Mouse (Mus musculus) urinary bladder, postnatal 4 days (tissue): Measurements from ENCODE around the gene Cyp2w1.
"Not testable (repeated sequence)": the region's sequence is repeated elsewhere in the genome, so short reads cannot be mapped to it uniquely, and the experiment has no call there.

Experiments used
- DNase-seq, 2 experiments: peaks; one replicate each; pipeline ENCODE4 v3.0.0; 2021 to 2022; ENCODE audit warnings: low spot score in 2 of 2

Gene Cyp2w1

GRCm38 (mm10) chr5:139383234-139383633 lies 30.8 kb downstream of the Cyp2w1 start:
- DNase-seq = no peak

GRCm38 (mm10) chr5:139384531-139384930 lies 32.1 kb downstream of the Cyp2w1 start:
- DNase-seq = no peak

- DNase-seq = no peak
Observed at GRCm38 (mm10) chr5:139386047-139386446, 33.6 kb downstream of the Cyp2w1 start.

DNA sequence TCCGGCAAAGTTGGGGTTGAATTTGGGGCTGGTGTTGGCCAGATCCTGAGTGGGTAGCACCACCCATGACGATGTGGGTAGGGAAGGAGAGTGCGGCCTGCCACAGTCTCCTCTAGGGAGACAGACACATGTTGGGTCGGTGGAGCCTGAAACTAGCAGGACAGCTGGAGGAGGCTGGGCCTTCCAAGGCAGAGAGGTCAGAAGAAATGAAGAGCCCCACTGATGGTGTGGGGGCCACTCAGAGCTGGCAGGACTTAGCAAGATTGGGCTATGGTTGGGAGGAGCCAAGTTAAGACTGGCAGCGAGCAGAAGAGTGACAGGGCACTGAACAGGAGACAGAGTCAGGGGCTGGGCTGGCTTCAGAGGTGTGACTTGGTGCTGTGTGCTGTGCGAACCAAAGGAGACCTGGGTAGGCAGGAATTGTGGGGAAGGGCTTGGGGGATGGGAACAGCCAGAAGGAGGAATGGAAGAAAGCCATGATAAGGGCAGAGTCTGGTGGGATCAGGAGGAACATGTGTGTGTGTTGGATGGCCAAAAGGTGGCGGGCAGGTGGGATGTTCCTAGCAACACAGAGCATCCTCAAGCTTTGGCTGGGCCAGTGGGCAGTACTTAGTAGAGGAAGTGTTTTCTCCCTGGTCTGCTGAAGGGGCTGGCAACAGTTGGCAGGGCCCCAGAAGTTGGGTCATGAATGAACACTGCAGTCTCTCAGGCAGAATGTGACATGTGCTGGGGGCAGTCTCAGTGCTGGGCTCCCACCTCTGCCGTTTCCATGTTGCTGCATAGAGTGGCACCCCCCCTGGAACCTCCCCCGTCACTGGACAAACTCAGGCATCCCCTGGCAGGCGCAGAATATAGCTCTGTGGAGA lies 35.1 kb downstream of the Cyp2w1 start:
- DNase-seq = no peak

GRCm38 (mm10) chr5:139388195-139388570 lies 35.8 kb downstream of the Cyp2w1 start:
- DNase-seq = no peak

DNA sequence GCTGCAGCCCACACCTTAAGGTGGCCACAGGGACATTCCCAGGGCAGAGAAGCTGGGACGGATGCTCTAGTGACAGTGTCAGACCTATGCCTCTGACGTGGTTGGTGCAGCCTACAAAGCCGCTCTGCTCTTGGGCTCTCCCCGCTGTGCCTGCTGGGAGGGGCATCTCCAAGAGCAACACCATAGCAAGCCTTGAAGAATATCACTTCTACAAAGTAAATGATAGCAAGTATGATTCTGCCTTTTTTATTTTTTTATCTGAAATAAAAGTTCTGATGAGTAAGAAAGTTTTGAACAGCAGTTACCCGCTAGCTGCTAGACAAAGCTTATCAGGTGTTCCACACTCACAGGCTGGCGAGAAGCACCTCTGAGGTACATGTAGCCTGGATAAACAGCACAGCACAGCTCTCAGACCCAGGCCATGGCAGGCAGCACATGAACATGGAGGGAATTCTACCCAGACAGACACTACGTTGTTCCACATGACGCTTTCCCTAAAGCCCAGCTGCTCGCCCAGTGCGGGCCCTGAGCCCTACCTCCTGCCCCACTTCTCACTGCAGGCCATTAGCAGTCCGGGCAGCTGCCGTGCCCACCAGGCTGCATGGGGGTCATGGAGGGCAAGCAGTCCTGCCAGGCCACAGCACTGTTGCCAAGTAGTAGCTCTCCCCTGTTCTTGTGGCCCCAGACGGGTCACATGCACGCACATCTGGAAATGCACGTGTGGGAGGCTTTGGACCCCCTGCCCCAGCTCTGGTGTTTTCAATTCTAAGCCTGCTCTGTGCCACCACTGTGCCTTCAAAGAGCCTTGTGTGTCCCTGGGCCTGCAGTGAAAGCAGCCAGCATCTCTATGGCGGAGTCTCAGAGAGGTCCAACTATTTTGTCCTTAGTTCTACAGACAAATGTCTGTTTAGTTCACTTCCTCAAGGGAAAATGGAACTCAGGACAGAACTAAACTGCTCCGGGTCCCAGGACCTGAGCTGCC lies 36.6 kb downstream of the Cyp2w1 start:
- DNase-seq = no peak

- DNase-seq = peak in 1 of 2 experiments; percentile 50
Observed at GRCm38 (mm10) chr5:139389676-139390061, 37.3 kb downstream of the Cyp2w1 start.

DNA sequence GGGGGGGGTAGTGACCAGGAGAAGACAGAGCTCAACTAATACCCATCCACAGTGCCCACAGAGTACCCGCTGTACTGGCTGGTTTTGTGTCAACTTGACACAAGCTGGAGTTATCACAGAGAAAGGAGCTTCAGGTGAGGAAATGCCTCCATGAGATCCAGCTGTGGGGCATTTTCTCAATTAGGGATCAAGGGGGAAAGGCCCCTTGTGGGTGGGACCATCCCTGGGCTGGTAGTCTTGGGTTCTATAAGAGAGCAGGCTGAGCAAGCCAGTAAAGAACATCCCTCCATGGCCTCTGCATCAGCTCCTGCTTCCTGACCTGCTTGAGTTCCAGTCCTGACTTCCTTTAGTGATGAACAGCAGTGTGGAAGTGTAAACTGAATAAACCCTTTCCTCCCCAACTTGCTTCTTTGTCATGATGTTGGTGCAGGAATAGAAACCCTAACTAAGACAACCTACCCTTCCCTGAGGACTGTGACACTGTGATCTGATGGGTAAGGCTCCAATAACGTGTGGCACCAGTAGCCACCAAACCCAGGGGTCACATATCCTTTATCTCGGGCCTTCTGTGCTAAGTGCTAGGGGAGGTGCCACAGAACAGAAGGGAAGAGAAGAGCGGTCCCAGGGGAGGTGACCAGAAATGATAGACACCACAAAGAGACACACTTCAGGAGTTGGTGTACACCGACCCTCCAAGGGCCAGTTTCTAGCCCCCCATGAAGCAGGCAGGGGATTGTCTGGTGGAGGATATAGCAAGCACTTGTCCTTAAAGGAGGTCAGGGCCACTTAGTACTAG lies 38.1 kb downstream of the Cyp2w1 start:
- DNase-seq = not testable (repeated sequence)

DNA sequence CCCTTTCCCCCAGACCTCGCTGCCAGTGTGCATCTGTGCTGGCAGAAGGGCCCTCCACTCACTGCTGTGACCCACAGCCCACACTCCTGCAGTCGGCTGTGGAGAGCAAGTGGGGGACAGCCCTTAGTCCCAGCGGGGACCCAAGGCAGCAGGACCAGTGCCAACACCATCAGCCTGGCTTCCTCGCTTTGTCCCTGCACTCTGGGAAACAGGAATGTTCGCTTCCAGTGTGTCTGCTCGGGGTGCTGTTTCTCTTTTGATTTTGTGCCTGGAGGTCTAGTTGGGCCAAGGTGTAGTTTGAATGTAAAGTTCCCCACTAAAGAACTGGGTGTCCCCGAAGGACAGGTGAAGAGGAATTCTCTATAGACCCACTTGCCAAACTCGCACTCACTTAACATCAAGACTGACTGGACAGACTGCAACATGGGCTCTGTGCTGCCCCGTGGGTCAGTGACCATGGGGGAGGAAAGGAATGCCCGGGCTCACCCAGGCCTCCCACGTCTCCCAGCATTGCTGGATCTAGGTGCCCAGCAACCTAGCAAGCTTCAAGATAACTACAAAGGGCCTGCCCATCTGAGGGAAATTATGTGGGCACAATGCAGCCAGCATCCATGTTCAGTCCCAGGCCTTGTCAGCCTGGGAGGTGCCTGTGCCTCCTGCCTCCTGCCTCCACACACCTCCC lies 39.0 kb downstream of the Cyp2w1 start:
- no peak for DNase-seq

DNA sequence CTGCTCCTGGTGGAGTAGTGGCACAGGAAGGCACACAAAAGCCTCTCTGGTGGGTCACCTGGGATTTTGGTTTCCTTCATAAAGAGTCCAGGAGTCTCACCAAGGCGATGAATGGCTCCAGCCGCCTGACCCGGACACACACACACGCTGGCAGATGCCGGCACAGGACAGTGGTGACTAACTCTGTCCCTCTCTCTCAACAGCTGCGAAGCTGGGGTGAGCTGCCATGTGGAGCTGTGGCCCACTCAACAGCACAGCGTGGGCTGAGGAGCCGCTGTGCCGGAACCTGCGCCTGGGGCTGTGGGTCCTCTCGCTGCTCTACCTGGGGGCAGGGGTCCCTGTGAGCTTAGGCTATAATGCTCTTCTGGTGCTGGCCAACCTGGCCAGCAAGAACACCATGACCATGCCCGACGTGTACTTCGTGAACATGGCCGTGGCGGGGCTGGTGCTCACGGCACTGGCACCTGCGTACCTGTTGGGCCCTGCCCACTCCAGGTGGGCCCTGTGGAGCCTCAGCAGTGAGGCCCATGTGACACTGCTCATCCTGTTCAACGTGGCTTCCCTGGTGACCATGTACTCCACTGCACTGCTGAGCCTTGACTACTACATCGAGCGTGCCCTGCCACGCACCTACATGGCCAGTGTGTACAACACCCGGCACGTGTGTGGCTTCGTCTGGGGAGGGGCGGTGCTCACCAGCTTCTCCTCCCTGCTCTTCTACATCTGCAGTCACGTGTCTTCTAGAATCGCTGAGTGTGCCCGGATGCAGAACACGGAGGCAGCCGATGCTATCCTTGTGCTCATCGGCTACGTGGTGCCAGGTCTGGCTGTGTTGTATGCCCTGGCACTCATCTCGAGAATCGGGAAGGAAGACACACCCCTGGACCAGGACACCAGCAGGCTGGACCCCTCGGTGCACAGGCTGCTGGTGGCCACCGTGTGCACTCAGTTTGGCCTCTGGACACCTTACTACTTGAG lies 40.1 kb downstream of the Cyp2w1 start:
- no peak for DNase-seq

DNA sequence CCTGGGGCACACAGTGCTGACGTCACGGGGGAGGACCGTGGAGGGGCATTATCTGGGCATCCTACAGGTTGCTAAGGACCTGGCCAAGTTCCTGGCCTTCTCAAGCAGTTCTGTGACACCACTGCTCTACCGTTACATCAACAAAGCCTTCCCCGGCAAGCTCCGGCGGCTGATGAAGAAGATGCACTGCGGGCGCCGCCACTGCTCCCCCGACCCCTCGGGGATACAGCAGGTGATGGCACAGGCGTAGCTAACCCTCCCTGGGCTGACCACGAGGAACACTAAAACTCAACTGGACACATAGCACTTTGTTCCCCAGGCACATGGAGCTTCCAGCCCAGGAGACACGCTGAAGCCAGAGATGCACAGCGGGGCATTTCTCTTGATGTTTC lies 40.8 kb downstream of the Cyp2w1 start:
- DNase-seq = no peak

GRCm38 (mm10) chr5:139394399-139394798 lies 42.0 kb downstream of the Cyp2w1 start:
- DNase-seq = no peak

GRCm38 (mm10) chr5:139395528-139395927 lies 43.1 kb downstream of the Cyp2w1 start:
- DNase-seq = no peak

DNA sequence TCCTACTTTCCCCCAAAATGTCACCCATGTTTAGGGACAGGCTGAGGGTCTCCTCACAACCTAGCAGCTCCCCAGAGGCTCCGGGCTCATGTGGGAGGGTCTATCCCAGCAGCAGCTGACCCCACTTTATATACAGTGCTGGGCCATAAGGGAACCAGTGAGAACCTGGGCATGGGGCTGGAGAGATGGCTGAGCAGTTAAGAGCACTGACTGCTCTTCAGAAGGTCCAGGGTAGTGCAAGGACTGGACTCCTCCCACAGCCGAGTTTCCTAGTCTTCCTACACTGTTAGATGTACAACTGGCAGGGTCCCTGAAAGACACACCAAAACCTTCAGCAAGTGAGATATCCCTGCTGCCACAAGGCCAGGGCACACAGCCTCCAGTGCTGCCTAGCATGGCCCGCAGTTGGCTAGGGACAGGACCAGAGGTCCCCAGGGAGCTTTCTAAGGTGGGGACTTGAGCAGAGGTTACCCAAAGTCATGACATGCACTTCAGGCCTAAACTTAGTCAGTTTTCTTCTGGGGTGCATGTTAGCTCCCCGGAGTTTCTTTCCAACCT lies 45.0 kb downstream of the Cyp2w1 start:
- no peak for DNase-seq

GRCm38 (mm10) chr5:139397959-139398753 lies 45.7 kb downstream of the Cyp2w1 start:
- DNase-seq = peak; percentile 85 to 92

DNA sequence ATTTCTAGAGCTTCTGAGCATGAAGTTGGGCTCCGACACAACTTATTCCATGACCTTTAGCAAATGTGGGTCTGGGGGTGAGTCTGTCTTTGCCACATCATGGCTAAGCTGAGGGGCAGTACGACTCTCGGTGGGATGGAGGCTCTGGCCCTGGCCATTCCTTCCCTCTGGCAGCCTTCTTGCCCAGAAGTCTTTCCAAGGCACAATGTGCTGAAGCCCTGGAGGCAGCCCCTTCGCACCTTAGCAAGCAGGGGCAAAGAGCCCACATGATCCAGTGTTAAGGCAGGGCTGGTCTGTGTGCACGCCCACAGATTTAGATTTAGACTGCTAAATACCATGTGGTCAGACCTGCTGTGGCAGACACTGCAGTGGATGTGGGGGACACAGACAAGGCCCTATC lies 46.4 kb downstream of the Cyp2w1 start:
- no peak for DNase-seq

DNA sequence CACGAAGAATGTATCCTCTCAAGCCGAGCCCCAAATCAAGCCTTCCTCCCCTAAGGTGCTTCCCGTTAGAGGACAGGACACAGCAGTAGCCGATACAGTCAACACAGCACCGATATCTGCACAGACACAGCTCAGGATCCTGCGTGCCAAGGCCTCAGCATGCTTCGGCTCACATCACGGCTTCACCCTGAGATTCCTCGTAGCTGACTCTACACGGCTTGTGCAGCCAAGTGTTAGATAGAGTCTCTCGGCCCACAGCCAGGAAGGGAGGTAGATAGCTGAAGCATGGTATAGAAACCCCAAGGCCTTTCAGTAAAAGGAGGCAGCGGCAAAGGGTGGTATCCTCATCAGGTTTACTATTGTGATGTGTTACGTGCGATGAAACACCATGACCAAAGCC lies 47.6 kb downstream of the Cyp2w1 start:
- no peak for DNase-seq

GRCm38 (mm10) chr5:139402106-139402505 lies 49.7 kb downstream of the Cyp2w1 start:
- DNase-seq = no peak
